Mouse (Mus musculus) thymus, postnatal 36 days (tissue): ENCODE measurements around the gene Klf1.

ENCODE experiments used
- DNase-seq, 2 experiments: peaks; one replicate each; pipeline ENCODE4 v3.0.0; 2022; ENCODE audit warnings: mixed read lengths in 2 of 2

Gene Klf1

DNA sequence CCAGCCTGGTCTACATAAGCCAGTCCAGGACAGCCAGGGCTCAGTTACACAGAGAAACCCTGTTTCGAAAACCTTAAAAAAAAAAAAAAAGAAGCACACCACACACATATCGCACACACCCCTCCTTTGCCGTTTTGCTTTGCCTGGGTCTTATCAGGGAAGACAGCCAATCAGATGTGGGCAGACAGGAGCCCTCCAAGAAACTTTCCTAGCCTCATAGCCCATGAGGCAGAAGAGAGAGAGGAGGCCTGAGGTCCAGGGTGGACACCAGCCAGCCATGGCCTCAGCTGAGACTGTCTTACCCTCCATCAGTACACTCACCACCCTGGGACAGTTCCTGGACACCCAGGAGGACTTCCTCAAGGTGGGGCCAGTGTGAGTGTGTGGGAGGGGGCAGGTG lies at the start of gene Klf1:
Klf1 (plus strand) TSS at position 177 of the 400 bp plus-strand sequence.
- DNase-seq: no peak

DNA sequence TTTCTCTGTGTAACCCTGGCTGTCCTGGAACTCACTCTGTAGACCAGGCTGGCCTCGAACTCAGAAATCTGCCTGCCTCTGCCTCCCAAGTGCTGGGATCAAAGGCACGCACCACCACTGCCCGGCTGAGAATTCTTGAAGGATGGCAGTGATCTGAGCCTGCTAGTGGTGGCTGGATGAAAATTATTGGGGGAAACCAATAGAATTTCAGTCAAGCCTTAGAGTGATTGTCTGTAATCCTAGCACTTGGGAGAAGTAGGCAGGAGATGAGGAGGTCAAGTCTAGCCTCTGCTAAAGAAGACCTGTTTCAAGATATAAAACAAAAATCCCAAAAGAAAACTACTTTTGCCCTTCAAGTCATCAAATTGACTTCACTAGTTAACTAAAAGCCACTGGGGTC lies 45.3 kb upstream of the Klf1 start:
- no peak for DNase-seq

- peak; percentile 88 to 90 for DNase-seq
These were observed 44.8 kb upstream of the Klf1 start, which contains the start of gene Farsa for GRCm38 (mm10) chr8:84856864-84857441. TSS of gene Farsa (plus strand) at chr8:84856989.

GRCm38 (mm10) chr8:84871376-84872308 lies 30.1 kb upstream of the Klf1 start, which contains the start of gene Syce2:
TSS of gene Syce2 (plus strand) at chr8:84872111.
- DNase-seq: peak; percentile 84 to 86

DNA sequence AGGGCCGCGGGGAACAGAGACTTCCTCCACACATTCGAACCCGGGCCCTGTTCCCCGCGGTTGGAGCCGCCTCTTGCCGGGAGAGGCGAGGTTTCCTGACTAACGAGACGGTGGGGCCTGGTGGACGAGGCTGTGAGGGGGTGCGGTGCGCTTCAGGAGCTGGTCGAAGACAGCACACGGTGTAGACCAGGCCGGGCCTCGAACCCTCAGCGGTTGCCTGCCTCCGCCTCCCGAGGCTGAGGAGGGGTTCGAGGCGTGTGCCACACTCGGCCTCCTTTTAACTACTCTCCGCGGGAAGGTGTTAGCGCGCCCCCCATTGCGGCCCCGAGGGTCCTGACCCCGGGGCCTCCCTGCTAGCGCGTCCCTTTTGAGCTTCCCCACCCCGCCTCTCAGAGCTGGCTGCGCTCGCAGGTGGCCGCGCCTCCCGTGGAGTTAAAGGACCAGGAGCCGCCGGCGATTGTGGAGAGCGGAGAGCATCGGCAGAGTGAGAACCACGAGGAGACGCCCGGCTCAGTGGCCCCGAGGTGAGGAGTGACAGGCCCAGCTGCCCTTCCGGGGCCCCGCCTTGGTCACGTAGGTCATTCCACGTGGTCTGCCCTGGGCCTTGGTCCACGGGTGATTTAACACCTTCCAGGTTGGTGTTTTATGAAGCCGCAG lies 29.3 kb upstream of the Klf1 start:
- DNase-seq: peak; percentile 35 to 49

- no peak for DNase-seq
These were observed 28.7 kb upstream of the Klf1 start for GRCm38 (mm10) chr8:84873016-84873415.

DNA sequence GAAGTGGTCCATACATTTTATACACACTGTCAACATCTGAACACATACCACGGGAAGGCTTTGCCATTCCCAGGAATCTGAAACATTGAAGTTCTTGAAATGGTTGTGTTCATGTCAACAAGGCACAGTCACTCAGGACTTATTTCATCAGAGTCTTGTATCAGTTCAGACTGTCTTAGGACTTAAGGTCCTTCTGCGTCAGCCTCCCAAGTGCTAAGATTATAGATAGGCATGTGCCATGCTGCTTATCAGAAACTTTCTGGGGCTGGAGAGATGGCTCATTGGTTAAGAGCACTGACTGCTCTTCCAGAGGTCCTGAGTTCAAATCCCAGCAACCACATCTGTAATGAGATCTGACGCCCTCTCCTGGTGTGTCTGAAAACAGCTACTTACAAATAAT lies 27.4 kb upstream of the Klf1 start:
- no peak for DNase-seq

DNA sequence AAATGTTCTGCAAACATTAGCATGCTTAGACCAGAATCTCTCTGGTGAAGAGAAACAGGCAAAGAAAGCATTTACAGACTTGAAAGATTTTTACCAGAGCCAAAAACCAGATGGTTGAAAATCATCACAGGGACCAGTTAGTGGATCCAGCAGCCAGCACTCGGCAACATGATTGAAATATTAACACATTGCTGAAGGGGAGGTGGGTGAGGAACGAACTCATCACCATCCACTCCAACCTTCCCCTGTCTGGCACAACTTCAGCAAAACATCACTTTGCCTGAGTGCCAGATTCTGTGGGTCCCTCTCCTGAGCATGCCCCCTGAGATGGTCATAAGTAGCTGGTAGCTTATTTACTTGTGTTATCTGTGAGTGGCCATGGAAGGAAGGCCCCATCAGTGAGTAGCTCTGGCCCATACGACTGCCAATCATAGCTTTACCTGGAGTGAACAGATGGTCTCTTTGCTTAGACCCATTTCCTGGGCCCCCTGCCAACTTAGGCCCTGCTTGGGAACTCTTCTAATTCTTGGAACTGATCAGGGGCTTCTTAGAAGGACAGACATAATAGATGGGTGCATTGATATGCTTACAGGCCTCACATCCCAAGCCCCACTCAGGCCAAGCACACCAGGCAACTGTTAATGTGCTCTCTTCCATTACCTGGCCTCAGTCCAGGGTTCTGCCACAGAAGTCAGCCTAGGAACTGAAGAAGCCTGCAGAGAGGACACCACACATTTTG lies 24.3 kb upstream of the Klf1 start:
- no peak for DNase-seq

GRCm38 (mm10) chr8:84878915-84879314 lies 22.8 kb upstream of the Klf1 start:
- no peak for DNase-seq

DNA sequence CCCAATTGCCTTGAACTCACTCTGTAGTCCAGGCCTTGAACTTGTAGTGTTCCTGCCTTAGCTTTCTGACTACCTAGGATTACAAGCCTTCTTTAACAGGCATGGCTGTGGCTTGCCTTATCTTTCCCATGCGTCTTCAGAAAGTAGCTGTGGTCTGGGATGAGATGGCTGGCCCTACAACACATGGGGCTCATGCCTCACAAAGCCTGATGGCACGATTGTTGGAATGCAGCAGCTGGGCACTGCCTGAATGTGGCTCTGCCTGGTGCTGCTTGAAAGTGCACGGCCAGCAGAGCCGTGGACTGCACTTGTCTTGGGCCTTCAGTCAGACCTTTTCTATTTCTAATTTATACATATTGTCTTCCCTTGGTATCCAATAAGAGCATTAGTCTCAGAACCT lies 17.0 kb upstream of the Klf1 start:
- no peak for DNase-seq

GRCm38 (mm10) chr8:84888280-84888679 lies 13.4 kb upstream of the Klf1 start:
- no peak for DNase-seq

GRCm38 (mm10) chr8:84889141-84889540 lies 12.6 kb upstream of the Klf1 start:
- no peak for DNase-seq

DNA sequence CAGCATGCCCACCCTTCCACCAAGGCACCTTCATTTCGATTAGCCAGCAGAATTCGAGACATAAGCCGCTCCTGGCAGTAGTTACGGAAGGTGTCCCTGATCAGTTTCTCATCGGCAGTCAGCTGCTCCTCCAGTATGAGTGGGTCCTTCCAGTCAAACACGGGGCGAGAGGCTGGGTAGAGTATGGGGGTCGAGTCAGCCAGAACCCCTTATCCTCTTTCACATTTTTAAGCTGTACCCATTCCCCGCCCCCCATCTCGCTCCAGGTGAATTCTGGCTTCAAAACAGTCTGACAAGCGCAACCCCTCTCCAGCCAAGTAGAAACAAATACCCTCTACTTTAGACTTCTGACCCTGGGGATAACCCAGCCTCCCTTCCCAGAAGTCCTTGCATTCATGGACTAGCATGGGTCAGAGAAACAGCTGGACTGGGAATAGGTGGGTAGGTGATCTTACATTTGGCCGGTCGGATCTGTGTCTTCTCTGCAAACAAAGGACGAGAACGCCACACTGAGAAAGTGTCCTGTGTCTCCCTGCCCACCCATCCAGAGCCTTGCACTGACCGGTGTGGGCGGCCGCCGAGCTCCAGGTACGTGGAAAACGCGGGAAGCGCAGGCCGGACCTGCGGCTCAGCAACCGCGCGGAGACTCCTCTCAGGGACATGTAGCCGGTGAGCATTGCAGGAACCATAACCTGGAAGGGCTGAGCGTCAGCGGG lies 8.6 kb upstream of the Klf1 start:
- no peak for DNase-seq

- DNase-seq: peak; percentile 82 to 87
These were observed 8.0 kb upstream of the Klf1 start, which contains the start of gene Gcdh for GRCm38 (mm10) chr8:84893709-84894134. TSS of gene Gcdh (minus strand) at chr8:84893921.

DNA sequence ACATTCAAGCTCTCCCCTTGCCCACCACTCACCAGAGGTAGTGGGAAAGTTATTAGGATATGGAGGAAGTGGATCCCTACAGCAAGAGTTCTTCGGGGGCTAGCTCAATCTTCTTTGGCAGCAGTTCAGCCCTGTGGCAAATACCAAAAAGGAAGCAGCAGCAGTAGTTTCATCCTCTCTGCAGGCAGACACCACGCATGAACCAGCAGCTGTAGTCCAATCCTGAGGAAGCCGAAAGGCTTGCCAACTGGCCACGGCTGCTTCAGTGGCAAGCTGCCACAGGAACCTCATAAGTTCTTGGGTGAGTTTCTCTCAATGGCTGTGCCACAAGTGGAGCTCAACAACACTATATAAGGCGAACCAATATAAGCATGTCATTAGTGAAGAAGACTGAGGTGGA lies 5.8 kb upstream of the Klf1 start:
- no peak for DNase-seq

- no peak for DNase-seq
These were observed 657 bp upstream of the Klf1 start for GRCm38 (mm10) chr8:84901071-84901470.

GRCm38 (mm10) chr8:84902367-84902919 lies 715 bp downstream of the Klf1 start:
- peak in 1 of 2 experiments; percentile 13 for DNase-seq

DNA sequence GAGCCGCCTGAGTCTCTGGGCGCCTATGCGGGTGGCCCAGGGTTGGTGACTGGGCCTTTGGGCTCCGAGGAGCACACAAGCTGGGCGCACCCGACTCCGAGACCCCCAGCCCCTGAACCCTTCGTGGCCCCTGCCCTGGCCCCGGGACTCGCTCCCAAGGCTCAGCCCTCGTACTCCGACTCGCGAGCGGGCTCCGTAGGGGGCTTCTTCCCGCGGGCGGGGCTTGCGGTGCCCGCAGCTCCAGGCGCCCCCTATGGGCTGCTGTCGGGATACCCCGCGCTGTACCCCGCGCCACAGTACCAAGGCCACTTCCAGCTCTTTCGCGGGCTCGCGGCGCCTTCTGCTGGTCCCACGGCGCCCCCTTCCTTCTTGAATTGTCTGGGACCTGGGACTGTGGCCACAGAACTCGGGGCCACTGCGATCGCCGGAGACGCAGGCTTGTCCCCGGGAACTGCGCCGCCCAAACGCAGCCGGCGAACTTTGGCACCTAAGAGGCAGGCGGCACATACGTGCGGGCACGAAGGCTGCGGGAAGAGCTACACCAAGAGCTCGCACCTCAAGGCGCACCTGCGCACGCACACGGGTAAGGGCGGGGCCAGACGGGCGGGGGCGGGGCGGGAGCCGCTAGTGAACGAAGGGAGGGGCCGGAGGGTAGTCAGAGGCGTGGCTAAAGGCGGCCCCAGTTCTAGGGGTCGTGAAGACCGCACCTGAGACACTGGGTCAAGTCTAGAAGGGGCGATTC lies 1.4 kb downstream of the Klf1 start:
- DNase-seq: peak; percentile 95 to 97

- DNase-seq: no peak
These were observed 2.6 kb downstream of the Klf1 start for GRCm38 (mm10) chr8:84904351-84904750.

- no peak for DNase-seq
These were observed 5.3 kb downstream of the Klf1 start for GRCm38 (mm10) chr8:84907037-84907436.

DNA sequence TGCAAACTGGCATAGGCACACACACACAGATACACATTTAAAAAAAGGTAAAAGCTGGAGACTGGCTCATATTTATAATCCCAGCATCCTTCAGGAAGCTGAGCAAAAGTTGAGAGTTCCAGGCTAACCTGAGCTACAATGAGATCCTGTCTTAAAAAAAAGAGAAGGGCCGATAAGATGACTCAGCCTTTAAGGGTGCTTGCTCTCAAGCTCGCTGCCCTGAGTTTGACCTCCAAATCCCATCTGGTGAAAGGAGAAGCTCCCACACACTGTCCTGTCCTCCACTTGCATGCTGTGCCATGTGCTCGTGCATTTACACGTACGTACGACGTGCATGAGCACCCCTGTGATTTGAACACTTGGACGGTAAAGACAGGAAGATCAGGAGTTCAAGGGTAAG lies 5.8 kb downstream of the Klf1 start:
- no peak for DNase-seq
